Mouse (Mus musculus): ENCODE measurements around the gene Usp17lb. TPM values are rescaled to one million over a fixed set of nuclear protein-coding genes. Genes with fewer than 3 reads are reported as not detected.

Gene Usp17lb
- polyA plus RNA-seq (2012; rRNA removed): not detected in 2 replicates

DNA sequence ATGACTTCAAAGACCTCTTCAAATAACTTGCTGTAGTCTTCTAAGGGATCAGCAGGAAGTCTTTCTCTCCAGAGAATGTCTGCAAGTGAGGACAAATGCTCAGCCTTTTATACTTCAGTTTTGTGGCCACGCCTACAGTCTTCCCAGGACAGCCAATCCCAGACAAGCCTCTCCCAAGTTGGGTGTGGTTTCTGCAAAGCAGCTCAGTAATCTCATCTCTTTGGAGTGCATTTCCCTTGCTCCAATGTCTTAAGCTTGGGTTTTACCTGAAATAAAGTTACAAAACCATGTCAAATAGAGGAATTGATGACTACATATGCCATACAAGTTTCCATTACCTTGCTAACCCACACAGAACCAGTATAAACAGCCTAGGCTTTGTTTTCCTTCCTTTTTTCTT lies at the start of gene Usp17lb:
Gene Usp17lb (minus strand): TSS at position 101 of the 400 bp plus-strand sequence.

GRCm38 (mm10) chr7:104877731-104878130 lies 35.3 kb upstream of the Usp17lb start, which contains the start of gene Olfr665:
TSS of gene Olfr665 (plus strand) at chr7:104878031.

DNA sequence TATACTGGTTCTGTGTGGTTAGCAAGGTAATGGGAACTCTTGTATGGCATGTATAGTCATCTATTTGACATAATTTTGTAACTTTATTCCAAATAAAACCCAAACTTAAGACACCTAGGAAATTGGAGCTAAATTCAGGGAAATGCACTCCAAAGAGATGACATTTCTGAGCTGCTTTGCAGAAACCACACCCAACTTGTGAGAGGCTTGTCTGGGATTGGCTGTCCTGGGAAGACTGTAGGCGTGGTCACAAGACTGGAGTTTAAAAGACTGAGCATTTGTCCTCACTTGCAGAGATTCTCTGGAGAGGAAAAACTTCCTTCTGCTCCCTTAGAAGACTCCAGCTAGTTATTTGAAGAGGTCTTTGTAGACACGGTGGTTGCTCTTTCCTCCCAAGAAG lies 14.3 kb upstream of the Usp17lb start, which contains the start of gene Usp17la:
Gene Usp17la (plus strand): TSS at position 301 of the 400 bp plus-strand sequence.

Other genes starting within 250 kb of the Usp17lb start
- 0.10 TPM in 1 of 2 replicates, not detected in the other for gene Olfr655, start 240.8 kb downstream of the Usp17lb start, polyA plus RNA-seq (2012; rRNA removed)
- gene Olfr656, start 228.6 kb downstream of the Usp17lb start, polyA plus RNA-seq (2012; rRNA removed): not detected in 2 replicates
- gene Olfr657, start 217.8 kb downstream of the Usp17lb start, polyA plus RNA-seq (2012; rRNA removed): not detected in 2 replicates
- 0.09 and 0.15 TPM in 2 replicates for gene Olfr658, start 195.3 kb downstream of the Usp17lb start, polyA plus RNA-seq (2012; rRNA removed)
- gene Olfr659, start 175.8 kb downstream of the Usp17lb start, polyA plus RNA-seq (2012; rRNA removed): not detected in 2 replicates
- gene Olfr661, start 156.1 kb downstream of the Usp17lb start, polyA plus RNA-seq (2012; rRNA removed): not detected in 2 replicates
- gene Usp17le, start 65.1 kb downstream of the Usp17lb start, polyA plus RNA-seq (2012; rRNA removed): not detected in 2 replicates
- gene Usp17la, start 14.4 kb upstream of the Usp17lb start, polyA plus RNA-seq (2012; rRNA removed): not detected in 2 replicates
- gene Olfr665, start 35.4 kb upstream of the Usp17lb start, polyA plus RNA-seq (2012; rRNA removed): not detected in 2 replicates
- gene Olfr666, start 53.3 kb upstream of the Usp17lb start, polyA plus RNA-seq (2012; rRNA removed): not detected in 2 replicates
- not detected in 2 replicates for gene Olfr667, start 78.9 kb upstream of the Usp17lb start, polyA plus RNA-seq (2012; rRNA removed)
- gene Olfr668, start 85.5 kb upstream of the Usp17lb start, polyA plus RNA-seq (2012; rRNA removed): not detected in 2 replicates
- not detected in 2 replicates for gene Olfr669, start 91.6 kb upstream of the Usp17lb start, polyA plus RNA-seq (2012; rRNA removed)
- not detected in 2 replicates for gene Olfr670, start 120.0 kb upstream of the Usp17lb start, polyA plus RNA-seq (2012; rRNA removed)
- gene Olfr671, start 136.5 kb upstream of the Usp17lb start, polyA plus RNA-seq (2012; rRNA removed): not detected in 2 replicates
- gene Olfr672, start 159.4 kb upstream of the Usp17lb start, polyA plus RNA-seq (2012; rRNA removed): not detected in 2 replicates
- not detected in 2 replicates for gene Olfr675, start 185.9 kb upstream of the Usp17lb start, polyA plus RNA-seq (2012; rRNA removed)
- not detected in 2 replicates for gene Olfr676, start 190.1 kb upstream of the Usp17lb start, polyA plus RNA-seq (2012; rRNA removed)
- gene Olfr677, start 208.8 kb upstream of the Usp17lb start, polyA plus RNA-seq (2012; rRNA removed): not detected in 2 replicates
- not detected in 2 replicates for gene Olfr678, start 221.9 kb upstream of the Usp17lb start, polyA plus RNA-seq (2012; rRNA removed)
- not detected in 2 replicates for gene Olfr679, start 238.6 kb upstream of the Usp17lb start, polyA plus RNA-seq (2012; rRNA removed)